Mouse (Mus musculus) small intestine, adult 2 months (tissue): ENCODE data around the gene Olfml2a.

ENCODE experiments used
- CTCF ChIP-seq: fragments of 200-500 bp; IDR thresholded peaks from 2 replicates; pipeline ENCODE4 v1.5.1; 2012; ENCODE audit warnings: low read depth, mild to moderate bottlenecking, control low read depth, inconsistent platforms, low read length, moderate library complexity, mixed read lengths; ENCODE audit not compliant: insufficient replicate concordance, insufficient read length; ENCODE audit errors: extremely low read depth
- POLR2A ChIP-seq: fragments of 200-500 bp; IDR thresholded peaks from 2 replicates; pipeline ENCODE4 v1.6.1; 2012; ENCODE audit warnings: low read depth, mild to moderate bottlenecking, control low read depth, inconsistent platforms, low read length, moderate library complexity

DNA sequence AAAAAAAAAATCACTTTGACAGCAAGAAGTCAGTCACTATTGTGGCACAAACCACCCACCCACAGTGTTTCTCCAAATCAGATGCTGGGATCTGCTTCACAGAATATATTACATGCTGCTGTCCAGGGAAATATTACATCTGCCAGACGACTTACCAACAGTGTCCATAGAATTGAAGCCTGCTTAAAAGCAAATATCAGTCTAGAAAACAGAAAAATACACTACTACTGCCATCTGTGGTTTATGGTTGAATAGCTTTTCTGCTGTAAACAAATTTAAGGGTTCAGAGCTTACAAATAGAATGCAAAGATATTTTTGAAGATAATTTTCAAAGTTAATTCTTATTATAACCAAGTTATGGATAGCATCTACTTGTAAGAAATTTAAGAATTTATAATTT is 10.4 kb upstream of the Olfml2a start:
- TF ChIP-seq POLR2A (no peak), CTCF (no peak)
